Mouse (Mus musculus) C2C12 (cell line): Measurements from ENCODE around the gene Ppp1r9b.

Experiments
- CEBPB ChIP-seq: IDR thresholded peaks from one replicate; pipeline ENCODE4 v1.6.1; 2011; ENCODE audit warnings: low read depth, mild to moderate bottlenecking, control low read depth, moderate library complexity
- CTCF ChIP-seq: IDR thresholded peaks from one replicate; pipeline ENCODE4 v1.5.1; 2011; ENCODE audit not compliant: control insufficient read depth, insufficient read depth, insufficient read length
- MAX ChIP-seq: IDR thresholded peaks from one replicate; pipeline ENCODE4 v1.6.1; 2011; ENCODE audit warnings: mild to moderate bottlenecking, control low read depth
- MYOG ChIP-seq: IDR thresholded peaks from one replicate; pipeline ENCODE4 v1.6.1; 2011; ENCODE audit not compliant: control insufficient read depth, insufficient read length; ENCODE audit errors: extremely low read depth

DNA sequence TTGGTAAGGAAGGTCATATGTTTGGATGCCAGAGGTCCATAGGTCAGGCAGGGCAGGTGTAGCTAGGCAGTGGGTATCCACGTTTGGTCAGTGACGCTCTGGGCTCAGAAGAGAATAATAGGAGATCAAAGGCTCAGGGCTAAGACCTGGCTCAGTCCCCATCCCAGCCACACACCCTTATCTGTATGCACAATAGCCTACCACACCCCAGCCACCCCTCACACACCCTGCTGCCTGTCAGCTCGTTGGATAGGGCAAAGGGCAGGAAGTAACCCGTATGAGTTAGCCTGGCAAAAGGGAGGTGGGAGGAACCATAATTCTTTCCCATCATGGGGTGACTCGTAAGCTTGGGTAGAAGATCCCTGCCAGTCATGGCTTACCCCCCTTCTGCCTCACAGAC, 6.8 kb downstream of the Ppp1r9b start:
- TF ChIP-seq MYOG, result no peak
- TF ChIP-seq MAX, result no peak
- TF ChIP-seq CTCF, result no peak
- TF ChIP-seq CEBPB, result no peak
